Mouse (Mus musculus) mammary gland, adult 2 months (tissue): ENCODE data around the gene Pus10. TPM values are rescaled to one million over a fixed set of nuclear protein-coding genes. Genes with fewer than 3 reads are reported as not detected.

Source experiments
- polyA plus RNA-seq: library from polyadenylated mRNA; depleted of rRNA; stranded (reverse); fragments of >200 nt; gene quantifications from 2 replicates; pipeline ENCODE4 v1.2.3, GENCODE M21; 2012; ENCODE audit warnings: low replicate concordance; rRNA removed

Gene Pus10
- polyA plus RNA-seq = 2.1 and 3.9 TPM in 2 replicates

DNA sequence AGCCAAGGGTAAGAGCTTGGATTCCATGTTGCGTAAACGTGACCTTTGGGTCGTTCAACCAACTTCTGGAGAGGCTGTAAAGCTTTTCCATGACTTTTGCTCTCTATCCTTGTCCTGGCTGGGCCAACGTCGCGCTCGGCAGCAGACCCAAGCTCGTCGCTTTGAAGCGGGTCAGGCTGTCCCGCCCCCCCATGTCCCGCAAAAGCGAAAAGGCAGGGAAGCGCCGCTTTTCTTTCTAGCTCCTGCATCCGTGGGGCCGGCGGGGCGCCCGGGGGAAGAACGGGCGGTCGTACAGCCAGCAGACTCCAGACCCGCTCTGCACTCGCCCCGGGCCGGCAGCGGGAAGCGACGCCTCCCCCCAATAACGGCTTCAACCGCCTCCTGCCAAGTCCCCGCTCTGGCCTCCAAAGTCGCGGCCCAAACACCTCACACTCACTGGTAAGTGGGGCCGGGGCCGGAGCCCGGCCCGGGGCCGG, at the start of gene Pus10:
TSS of gene Pus10 (plus strand) at position 364 of the 476 bp plus-strand sequence.

DNA sequence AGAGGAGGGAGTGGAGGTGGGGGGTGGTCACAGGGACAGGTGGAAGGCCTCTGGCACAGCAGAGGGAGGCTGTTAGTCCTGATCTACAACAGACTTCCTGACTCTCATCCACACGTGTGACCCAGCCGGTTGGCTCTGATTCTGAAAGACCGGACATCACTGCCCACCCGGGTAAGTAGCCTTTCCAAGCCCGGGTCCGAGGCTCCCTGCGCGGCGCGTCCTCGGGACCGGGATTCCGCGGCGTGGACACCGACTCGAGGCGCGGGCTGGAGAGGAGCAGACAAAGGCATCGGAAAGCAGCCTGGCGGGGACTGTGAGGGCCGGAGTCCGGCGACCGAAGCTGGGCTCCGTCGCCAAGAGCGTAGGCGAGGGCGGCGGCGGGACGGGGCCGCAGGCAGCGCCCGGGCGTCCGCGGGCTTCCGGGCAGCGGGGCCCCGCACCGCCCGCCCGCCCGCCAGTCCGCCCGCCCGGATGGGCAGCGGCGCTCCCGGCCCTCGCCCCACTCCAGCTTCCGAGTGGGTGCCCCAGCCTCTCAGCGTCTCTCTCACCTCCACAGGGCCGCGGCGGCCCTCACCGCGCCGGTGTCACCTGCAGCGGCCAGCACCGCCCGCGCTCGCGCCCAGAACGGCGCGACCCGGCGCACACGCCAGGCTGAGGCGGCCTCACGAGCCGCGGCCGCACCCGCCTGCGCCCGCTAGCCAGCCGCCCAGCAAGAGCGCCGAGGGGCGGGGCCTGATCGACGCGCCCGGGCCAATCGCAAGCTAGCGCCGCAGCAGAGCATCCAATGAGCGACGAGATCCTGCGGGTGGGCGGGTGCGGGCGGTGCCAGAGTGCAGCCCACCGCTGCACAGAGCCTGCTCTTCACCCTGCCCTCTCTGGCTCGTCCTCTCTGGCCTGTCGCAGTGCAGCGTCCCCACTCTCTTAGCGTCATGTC, 32.3 kb upstream of the Pus10 start, which contains the start of gene 0610010F05Rik:
TSS of gene 0610010F05Rik (minus strand) at position 695 of the 934 bp plus-strand sequence.

DNA sequence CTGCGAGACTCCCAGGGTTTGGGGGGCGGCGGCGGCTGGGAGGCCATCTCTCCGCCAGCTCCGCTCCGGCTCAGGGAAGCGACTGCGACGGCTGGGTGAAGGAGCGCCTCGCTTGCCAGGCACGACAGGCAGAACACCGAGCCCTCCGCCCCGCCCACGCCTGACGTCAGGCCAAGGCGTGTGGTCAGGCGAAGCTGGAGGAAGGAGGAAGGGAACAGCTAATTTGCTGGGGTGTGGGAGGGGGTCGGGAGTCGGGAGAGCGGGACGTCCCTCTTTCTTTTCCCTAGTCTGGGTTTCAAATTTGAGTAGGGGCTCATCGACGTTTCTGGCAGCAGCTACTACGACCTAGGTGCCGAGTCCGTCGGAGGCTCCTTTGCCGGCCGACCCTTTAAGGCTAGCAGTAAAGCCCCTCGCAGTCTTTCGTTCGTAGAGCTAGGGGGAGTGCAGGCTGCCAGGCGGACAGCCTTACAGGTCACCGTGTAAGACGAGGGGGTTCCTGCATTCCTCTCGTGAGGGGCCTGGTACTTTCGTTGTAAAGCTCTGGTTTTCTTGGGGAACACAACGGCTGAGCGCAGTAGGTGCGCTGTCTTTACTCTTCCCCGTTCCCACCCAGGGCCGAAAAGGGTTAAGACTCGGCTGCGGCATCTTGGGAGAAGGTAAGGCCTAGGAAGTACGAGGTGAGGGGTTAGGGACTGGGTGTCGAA, 476 bp downstream of the Pus10 start, which contains the start of gene Pex13:
TSS of gene Pex13 (minus strand) at position 162 of the 704 bp plus-strand sequence.

DNA sequence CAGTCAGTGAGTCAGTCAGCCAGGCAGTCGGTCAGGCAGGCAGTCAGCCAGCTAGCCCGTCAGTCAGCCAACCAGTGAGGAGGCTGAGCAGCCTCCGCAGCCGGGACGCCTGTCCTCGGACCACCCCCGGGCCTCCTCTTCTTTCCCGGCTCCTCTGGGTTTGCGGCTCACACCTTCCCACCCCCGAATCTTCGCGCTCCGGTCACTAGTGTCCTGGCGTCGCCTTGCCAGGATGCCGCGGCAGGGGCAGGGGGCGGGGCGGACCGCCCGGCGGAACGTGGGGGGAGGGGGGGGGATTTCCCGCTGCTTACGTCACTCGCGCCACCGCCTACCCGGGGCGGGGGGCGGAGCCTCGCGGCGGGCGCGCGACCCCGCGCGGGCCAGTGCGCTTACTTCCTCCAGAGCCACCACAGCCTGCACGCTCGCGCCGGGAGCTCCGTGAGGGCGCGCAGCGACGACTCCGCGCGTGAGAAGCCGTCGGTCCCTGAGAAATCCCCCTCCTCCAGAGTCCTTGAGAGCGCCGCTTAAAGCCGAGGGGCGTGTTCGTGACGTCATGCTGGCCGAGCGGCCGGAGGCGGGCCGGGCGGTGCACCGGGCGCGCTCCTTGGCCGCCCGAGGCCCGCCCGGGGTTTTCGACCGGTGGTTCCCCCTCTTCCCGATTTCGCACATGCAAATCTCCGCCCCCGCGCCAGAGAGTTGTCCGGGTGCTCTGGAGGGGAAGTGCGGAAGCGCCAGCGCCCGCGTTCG, 105.5 kb downstream of the Pus10 start, which contains the start of gene Rel:
TSS of gene Rel (minus strand) at position 211 of the 747 bp plus-strand sequence.

Other genes starting within 250 kb of the Pus10 start
- gene Ahsa2, start 167.6 kb upstream of the Pus10 start, polyA plus RNA-seq = 8.9 and 10.2 TPM in 2 replicates
- 0.40 TPM in 1 of 2 replicates, not detected in the other for gene 1700093K21Rik, start 144.5 kb upstream of the Pus10 start, polyA plus RNA-seq
- gene 0610010F05Rik, start 32.0 kb upstream of the Pus10 start, polyA plus RNA-seq = 3.1 and 3.4 TPM in 2 replicates
- gene Pex13, start 285 bp downstream of the Pus10 start, polyA plus RNA-seq = 14.6 and 17.5 TPM in 2 replicates
- gene Rel, start 105.3 kb downstream of the Pus10 start, polyA plus RNA-seq = 6.1 and 7.2 TPM in 2 replicates
- gene Papolg, start 229.6 kb downstream of the Pus10 start, polyA plus RNA-seq = 2.4 and 4.7 TPM in 2 replicates